Mouse (Mus musculus) ES-Bruce4 (cell line): ENCODE results near the gene Kng1. TPM values are rescaled to one million over a fixed set of nuclear protein-coding genes. Genes with fewer than 3 reads are reported as not detected.
"Not testable (repeated sequence)": the region's sequence is repeated elsewhere in the genome, so short reads cannot be mapped to it uniquely, and the experiment has no call there.

Experiments used
- H3K27ac ChIP-seq: 2 replicates; pipeline ENCODE4 v1.5.1; 2012; ENCODE audit warnings: low read length, inconsistent platforms; ENCODE audit not compliant: insufficient read depth
- H3K27me3 ChIP-seq: 2 replicates; pipeline ENCODE4 v1.6.1; 2012; ENCODE audit warnings: mild to moderate bottlenecking, low read length, inconsistent platforms; ENCODE audit not compliant: control insufficient read depth, poor library complexity, insufficient read depth, severe bottlenecking
- H3K36me3 ChIP-seq: 2 replicates; pipeline ENCODE4 v1.6.1; 2012; ENCODE audit warnings: inconsistent platforms, mild to moderate bottlenecking, low read length, moderate library complexity; ENCODE audit not compliant: control insufficient read depth, poor library complexity, insufficient read depth, severe bottlenecking
- H3K4me1 ChIP-seq: one replicate; pipeline ENCODE4 v1.8.1; 2011; ENCODE audit warnings: low read length; ENCODE audit not compliant: control insufficient read depth, insufficient read depth
- H3K4me3 ChIP-seq: 2 replicates; pipeline ENCODE4 v1.5.1; 2011; ENCODE audit warnings: low read depth, mild to moderate bottlenecking, low read length
- H3K9ac ChIP-seq: 2 replicates; pipeline ENCODE4 v1.6.1; 2012; ENCODE audit warnings: low read depth, mild to moderate bottlenecking, inconsistent platforms; ENCODE audit not compliant: poor library complexity, severe bottlenecking
- H3K9me3 ChIP-seq: replicated peaks from 2 replicates; pipeline ENCODE4 v1.6.1; 2012; ENCODE audit warnings: mild to moderate bottlenecking, low read length, inconsistent platforms; ENCODE audit not compliant: control insufficient read depth, poor library complexity, insufficient read depth, severe bottlenecking
- CTCF ChIP-seq: IDR thresholded peaks from one replicate; pipeline ENCODE4 v1.8.1; 2011; ENCODE audit warnings: low read depth, low read length
- EP300 ChIP-seq: IDR thresholded peaks from 2 replicates; pipeline ENCODE4 v1.6.1; 2011; ENCODE audit warnings: low read depth, low read length; ENCODE audit not compliant: insufficient read depth
- POLR2A ChIP-seq: IDR thresholded peaks from one replicate; pipeline ENCODE4 v1.8.1; 2011; ENCODE audit warnings: low read length; ENCODE audit not compliant: insufficient read depth
- polyA plus RNA-seq: library from polyadenylated mRNA; stranded (reverse); fragments of >200 nt; gene quantifications from 2 replicates; pipeline ENCODE4 v1.2.4, GENCODE M21; 2011; ENCODE audit warnings: low read depth; ENCODE audit not compliant: missing spikeins, insufficient read depth, insufficient read length

Gene Kng1
- polyA plus RNA-seq, 1 experiment, result 1.1 TPM

GRCm38 (mm10) chr16:23097290-23098104 is 39.8 kb downstream of the Kng1 start:
- H3K4me3 ChIP-seq, H3K9ac ChIP-seq, H3K27me3 ChIP-seq, H3K36me3 ChIP-seq, H3K4me1 ChIP-seq, H3K9me3 ChIP-seq: not testable (repeated sequence)
- peak overlapping the region; percentile 98 for H3K27ac ChIP-seq

GRCm38 (mm10) chr16:23098105-23098452 is 40.4 kb downstream of the Kng1 start:
- peak overlapping the region; percentile 98 for H3K27ac ChIP-seq
- not testable (repeated sequence) for H3K9me3 ChIP-seq, H3K36me3 ChIP-seq, H3K4me1 ChIP-seq, H3K27me3 ChIP-seq, H3K4me3 ChIP-seq, H3K9ac ChIP-seq
- peak; percentile 11; the same call in 1 of the 2 replicates for TF ChIP-seq EP300

GRCm38 (mm10) chr16:23099632-23100031 is 42.0 kb downstream of the Kng1 start:
- Histone ChIP-seq H3K4me3 (peak overlapping the region; percentile 68), H3K9me3 (no peaks in the 10 kb centered on the region), H3K27me3 (no peaks in the 10 kb centered on the region), H3K27ac (peak overlapping the region; percentile 98), H3K36me3 (no peaks in the 10 kb centered on the region), H3K9ac (peak overlapping the region; percentile 74), H3K4me1 (peaks cover 6% of the 10 kb centered on the region)
- TF ChIP-seq POLR2A (no peak), EP300 (peak; percentile 85)

DNA sequence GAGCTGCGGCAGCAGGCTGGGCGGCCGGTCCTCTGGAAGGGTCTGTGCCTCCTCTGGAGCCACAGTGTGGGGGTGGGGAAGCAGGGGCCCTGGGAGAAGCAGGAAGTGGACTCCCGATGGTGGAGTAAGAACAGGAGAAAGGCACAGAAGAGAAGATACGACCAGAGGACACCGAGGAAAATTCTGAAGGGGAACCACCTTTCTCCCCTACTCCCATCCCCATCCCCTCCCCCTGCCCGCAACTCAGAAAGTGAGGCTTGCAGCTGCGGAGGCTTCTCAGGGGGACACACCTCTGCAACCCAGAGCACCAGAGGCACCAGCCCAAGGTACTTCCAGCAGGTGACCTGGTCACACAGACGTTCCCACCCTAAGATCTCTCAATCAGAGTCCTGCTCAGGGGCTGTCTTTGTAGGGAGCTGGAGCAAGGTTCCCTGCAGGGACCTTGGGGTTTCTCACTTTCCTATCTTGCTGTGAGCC is 42.5 kb downstream of the Kng1 start:
- Histone ChIP-seq H3K9me3 (no peaks in the 10 kb centered on the region), H3K36me3 (no peaks in the 10 kb centered on the region), H3K4me1 (peaks cover 6% of the 10 kb centered on the region), H3K4me3 (peak overlapping the region; percentile 68), H3K27me3 (no peaks in the 10 kb centered on the region), H3K9ac (peak overlapping the region; percentile 74), H3K27ac (peak overlapping the region; percentile 98)
- TF ChIP-seq EP300, result 0 out of 2 replicates have a peak, but pooled peaks have one; percentile 58
- no peak for TF ChIP-seq CTCF

- no peak for TF ChIP-seq CTCF
- no peak for TF ChIP-seq EP300
- TF ChIP-seq POLR2A, result no peak
- H3K9ac ChIP-seq, result peak overlapping the region; percentile 74
- H3K9me3 ChIP-seq, result no peaks in the 10 kb centered on the region
- no peaks in the 10 kb centered on the region for H3K36me3 ChIP-seq
- peak overlapping the region; percentile 98 for H3K27ac ChIP-seq
- peaks cover 6% of the 10 kb centered on the region for H3K4me1 ChIP-seq
- H3K4me3 ChIP-seq, result peak overlapping the region; percentile 68
- H3K27me3 ChIP-seq, result no peaks in the 10 kb centered on the region
These were observed 42.9 kb downstream of the Kng1 start for GRCm38 (mm10) chr16:23100613-23101012.

DNA sequence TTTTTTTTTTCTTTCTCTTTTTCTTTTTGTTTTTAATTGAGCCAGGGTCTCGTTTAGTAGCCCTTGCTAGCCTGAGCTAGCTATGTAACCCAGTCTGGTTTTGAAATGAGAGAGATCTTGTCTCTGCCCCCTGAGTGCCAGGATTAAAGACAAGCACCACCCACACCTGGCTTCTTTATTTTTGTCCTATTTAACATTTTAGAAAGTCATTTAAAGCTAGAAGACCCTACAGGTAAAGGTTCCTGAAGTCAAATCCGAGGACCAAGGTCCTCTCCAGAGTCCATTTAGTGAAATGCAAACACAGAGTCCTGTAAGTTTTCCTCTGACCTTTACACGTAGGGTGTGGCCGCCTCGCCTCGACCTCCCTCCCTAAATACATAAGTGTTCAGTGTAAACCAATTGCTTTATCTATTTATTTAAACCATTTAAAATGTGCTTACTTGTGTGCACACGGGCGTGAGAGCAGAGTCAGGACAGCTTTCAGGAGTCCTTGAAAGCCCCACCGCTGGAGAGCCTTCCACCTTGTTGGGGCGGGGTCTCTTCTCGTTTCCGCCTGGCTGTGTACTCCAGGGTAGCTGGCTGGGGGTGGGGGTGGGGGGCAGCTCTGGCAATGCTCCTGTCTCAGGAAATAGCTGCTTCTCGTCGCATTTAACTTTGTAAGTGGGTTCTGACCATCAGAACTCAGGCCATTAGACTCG is 44.8 kb downstream of the Kng1 start:
- H3K36me3 ChIP-seq, result no peaks in the 10 kb centered on the region
- TF ChIP-seq POLR2A (no peak), EP300 (peak; percentile 84)
- H3K27me3 ChIP-seq, result no peaks in the 10 kb centered on the region
- H3K27ac ChIP-seq, result peak overlapping the region; percentile 98
- H3K9me3 ChIP-seq, result no peaks in the 10 kb centered on the region
- peak overlapping the region; percentile 96 for H3K4me3 ChIP-seq
- peaks cover 1% of the 10 kb centered on the region for H3K4me1 ChIP-seq
- H3K9ac ChIP-seq, result peak overlapping the region; percentile 67
